Mouse (Mus musculus) ovary, postnatal 36 days (tissue): ENCODE data around the gene Ssr2.

Experiments used
- DNase-seq: peaks from one replicate; pipeline ENCODE4 v3.0.0; 2022; ENCODE audit warnings: low spot score, mixed read lengths

The Ssr2 gene

GRCm38 (mm10) chr3:88575540-88575939 lies at the start of gene Ssr2:
TSS of gene Ssr2 (plus strand) at chr3:88575876.
- DNase-seq, result no peak

- peak; percentile 85 for DNase-seq
Measured at GRCm38 (mm10) chr3:88526157-88527131, 49.2 kb upstream of the Ssr2 start.

- no peak for DNase-seq
Measured at GRCm38 (mm10) chr3:88527565-88527964, 48.1 kb upstream of the Ssr2 start.

GRCm38 (mm10) chr3:88528646-88529045 lies 47.0 kb upstream of the Ssr2 start:
- DNase-seq, result no peak

GRCm38 (mm10) chr3:88529204-88530000 lies 46.3 kb upstream of the Ssr2 start:
- DNase-seq, result no peak

GRCm38 (mm10) chr3:88530082-88530864 lies 45.4 kb upstream of the Ssr2 start:
- DNase-seq, result no peak

- DNase-seq, result peak; percentile 90
Measured at GRCm38 (mm10) chr3:88531348-88532298, 44.1 kb upstream of the Ssr2 start.

GRCm38 (mm10) chr3:88532299-88532674 lies 43.4 kb upstream of the Ssr2 start, which contains the start of gene Mex3a:
TSS of gene Mex3a (plus strand) at chr3:88532395.
- DNase-seq, result no peak

GRCm38 (mm10) chr3:88532689-88533511 lies 42.8 kb upstream of the Ssr2 start:
- peak; percentile 52 for DNase-seq

- no peak for DNase-seq
Measured at GRCm38 (mm10) chr3:88533706-88534105, 42.0 kb upstream of the Ssr2 start.

GRCm38 (mm10) chr3:88535005-88535404 lies 40.7 kb upstream of the Ssr2 start:
- DNase-seq, result no peak

GRCm38 (mm10) chr3:88535527-88535926 lies 40.1 kb upstream of the Ssr2 start:
- no peak for DNase-seq

GRCm38 (mm10) chr3:88536103-88536930 lies 39.4 kb upstream of the Ssr2 start:
- peak; percentile 66 for DNase-seq

GRCm38 (mm10) chr3:88537146-88537545 lies 38.5 kb upstream of the Ssr2 start:
- DNase-seq, result no peak

- no peak for DNase-seq
Measured at GRCm38 (mm10) chr3:88538271-88539145, 37.2 kb upstream of the Ssr2 start.

- DNase-seq, result no peak
Measured at GRCm38 (mm10) chr3:88539397-88539796, 36.3 kb upstream of the Ssr2 start.

GRCm38 (mm10) chr3:88540085-88540484 lies 35.6 kb upstream of the Ssr2 start:
- no peak for DNase-seq
